Mouse (Mus musculus) adrenal gland, postnatal 4 days (tissue): Measurements from ENCODE around the gene Ttll12. TPM values are rescaled to one million over a fixed set of nuclear protein-coding genes. Genes with fewer than 3 reads are reported as not detected.

Experiments
- DNase-seq, 2 experiments: peaks; one replicate each; pipeline ENCODE4 v3.0.0; 2021 to 2022; ENCODE audit warnings: low spot score in 2 of 2, mixed read lengths in 2 of 2
- long read RNA-seq, 2 experiments: library from polyadenylated mRNA; stranded (forward); transcript quantifications; one replicate each; pipeline ENCODE4 v2.0.0; 2021
- total RNA-seq, 2 experiments: library from RNA; stranded (reverse); gene quantifications; 2 replicates each; pipeline ENCODE4 v1.2.3; 2021

The Ttll12 gene
- 10 to 100 TPM; 26.1 to 26.8 TPM for total RNA-seq
- long read RNA-seq, experiment 1, transcript Ttll12-201 (14 exons, 3,774 nt), result major isoform, 36 of 50 reads
- long read RNA-seq, experiment 1, partial matches to known transcripts, result 5 of 50 reads
- long read RNA-seq, experiment 1, other reads (novel, unspliced or antisense), result 9 of 50 reads
- long read RNA-seq, experiment 2, transcript Ttll12-201 (14 exons, 3,774 nt), result major isoform, 50 of 63 reads
- long read RNA-seq, experiment 2, partial matches to known transcripts, result 8 of 63 reads
- long read RNA-seq, experiment 2, other reads (novel, unspliced or antisense), result 5 of 63 reads

- DNase-seq, result peak; percentile 85 to 88
These were observed at the start of gene Ttll12 for GRCm38 (mm10) chr15:83594513-83595363. TSS of gene Ttll12 (minus strand) at chr15:83595157.

DNA sequence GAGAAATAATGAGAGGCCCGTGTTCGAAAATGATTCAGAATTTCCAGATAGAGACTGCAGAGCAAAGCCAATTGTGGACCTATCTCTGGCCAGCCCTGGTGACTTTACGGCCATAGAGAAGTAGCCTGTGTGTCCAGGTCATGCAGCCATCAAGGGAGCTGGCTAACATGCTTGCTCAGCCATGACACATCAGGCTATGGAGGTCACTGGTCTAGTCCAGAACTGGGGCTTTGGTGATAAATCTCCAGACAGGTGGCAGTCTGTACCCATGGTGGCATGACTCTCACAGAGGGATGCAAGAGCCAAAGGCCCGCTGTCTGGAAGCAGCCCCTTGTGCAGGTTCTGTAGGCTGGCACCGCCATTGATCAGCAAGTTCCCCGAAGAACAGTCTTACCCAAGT lies 47.6 kb upstream of the Ttll12 start:
- no peak for DNase-seq

- DNase-seq, result no peak
These were observed 45.3 kb upstream of the Ttll12 start for GRCm38 (mm10) chr15:83640208-83640607.

GRCm38 (mm10) chr15:83639160-83639559 lies 44.2 kb upstream of the Ttll12 start:
- DNase-seq, result no peak

DNA sequence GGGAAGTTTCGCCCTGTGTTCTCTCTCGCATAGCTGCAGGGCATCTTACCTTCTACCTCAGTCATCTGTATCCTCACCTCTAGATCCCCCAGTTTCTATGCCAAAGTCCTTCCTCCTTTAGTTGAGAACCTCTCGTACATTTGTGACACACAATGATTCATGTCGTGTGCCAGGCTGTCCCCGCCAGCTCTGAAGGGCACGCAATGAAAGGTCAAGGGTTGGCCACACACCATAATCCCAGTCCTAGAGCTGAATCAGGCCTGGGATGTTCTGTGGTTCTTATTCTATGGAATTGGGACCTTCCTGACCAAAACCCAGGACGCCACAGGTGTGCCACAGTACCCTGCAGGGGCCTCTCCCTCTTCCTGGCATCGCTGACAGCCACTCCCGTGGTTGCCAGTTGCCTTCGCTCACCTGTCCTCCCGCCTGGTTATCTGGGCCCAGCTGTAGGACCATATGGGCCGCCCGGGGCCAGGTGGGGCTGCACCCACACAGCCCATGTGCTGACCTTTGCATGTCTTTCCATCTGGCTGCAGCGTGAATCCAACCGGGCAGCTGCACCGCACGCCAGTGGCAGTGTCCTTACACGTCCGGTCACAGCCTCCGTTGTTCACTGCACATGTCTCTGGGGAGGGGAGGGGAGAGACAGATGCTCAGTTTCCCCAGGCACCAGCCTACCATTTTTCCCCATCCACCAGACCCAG lies 43.4 kb upstream of the Ttll12 start:
- no peak for DNase-seq

DNA sequence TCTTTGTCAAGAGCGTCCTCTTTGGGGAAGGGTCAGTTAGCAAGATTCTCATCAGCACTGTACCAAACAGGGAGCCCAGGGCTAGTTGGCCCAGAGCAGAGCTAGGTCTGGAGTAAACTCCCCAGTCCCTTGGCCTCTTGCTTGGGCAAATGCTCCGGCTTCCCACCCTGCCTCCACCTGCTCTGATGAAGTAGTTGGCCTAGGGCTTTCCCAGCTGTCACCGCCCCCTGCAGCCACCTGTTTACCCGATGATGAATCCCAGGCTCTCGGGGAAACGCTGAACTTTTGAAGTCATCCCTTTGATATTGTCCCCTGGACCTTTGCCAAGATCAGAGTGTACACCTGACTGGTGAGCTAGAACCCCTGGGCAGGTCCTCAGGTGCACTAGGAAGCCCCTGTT lies 41.8 kb upstream of the Ttll12 start:
- no peak for DNase-seq

DNA sequence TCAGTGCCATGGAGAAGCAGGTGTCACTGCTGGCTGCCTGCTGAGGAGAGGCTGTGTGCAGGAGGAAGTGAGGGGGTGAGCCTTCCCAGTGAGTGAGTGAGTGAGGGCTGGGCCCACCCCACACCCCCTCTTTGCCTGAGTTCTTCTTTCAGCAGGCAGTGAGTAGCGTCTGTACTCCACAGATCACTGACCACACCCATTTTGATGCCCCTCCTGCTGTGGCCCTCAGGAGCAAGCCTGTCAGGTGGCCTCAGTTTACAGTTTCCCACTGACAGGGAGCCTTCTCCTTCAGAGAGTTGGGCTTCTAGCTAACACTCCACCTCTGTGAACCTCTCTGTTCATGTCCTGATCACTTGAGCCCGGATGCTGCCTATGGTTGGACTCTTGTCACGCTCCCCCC lies 40.3 kb upstream of the Ttll12 start:
- no peak for DNase-seq

- DNase-seq, result no peak
These were observed 39.1 kb upstream of the Ttll12 start for GRCm38 (mm10) chr15:83634076-83634475.

- no peak for DNase-seq
These were observed 36.1 kb upstream of the Ttll12 start for GRCm38 (mm10) chr15:83631071-83631470.

- DNase-seq, result no peak
These were observed 34.8 kb upstream of the Ttll12 start for GRCm38 (mm10) chr15:83629716-83630115.

- DNase-seq, result no peak
These were observed 31.2 kb upstream of the Ttll12 start for GRCm38 (mm10) chr15:83626142-83626645.

DNA sequence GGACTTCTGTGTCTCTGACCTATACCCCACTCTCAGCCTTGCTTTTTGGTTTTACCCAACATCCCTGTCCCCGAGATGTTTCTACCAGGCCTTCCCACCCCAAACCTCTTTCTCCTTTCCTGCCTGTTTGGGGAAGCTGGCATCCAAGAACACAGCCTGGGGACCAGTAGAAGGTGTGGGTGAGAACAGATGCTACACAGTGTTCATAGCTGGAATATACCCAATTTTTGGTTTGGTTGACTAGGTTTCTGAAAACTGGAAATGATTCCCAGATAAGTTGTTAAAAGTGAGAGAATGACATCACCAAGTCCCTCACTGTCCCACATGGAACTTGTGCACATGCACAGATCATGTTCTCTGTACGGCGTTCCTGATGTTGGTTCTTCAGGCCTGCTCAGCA lies 20.3 kb upstream of the Ttll12 start:
- no peak for DNase-seq

GRCm38 (mm10) chr15:83607115-83607802 lies 12.3 kb upstream of the Ttll12 start:
- peak in 1 of 2 experiments; percentile 56 for DNase-seq

GRCm38 (mm10) chr15:83606700-83607099 lies 11.7 kb upstream of the Ttll12 start:
- DNase-seq, result no peak

- no peak for DNase-seq
These were observed 11.3 kb upstream of the Ttll12 start for GRCm38 (mm10) chr15:83606216-83606615.

DNA sequence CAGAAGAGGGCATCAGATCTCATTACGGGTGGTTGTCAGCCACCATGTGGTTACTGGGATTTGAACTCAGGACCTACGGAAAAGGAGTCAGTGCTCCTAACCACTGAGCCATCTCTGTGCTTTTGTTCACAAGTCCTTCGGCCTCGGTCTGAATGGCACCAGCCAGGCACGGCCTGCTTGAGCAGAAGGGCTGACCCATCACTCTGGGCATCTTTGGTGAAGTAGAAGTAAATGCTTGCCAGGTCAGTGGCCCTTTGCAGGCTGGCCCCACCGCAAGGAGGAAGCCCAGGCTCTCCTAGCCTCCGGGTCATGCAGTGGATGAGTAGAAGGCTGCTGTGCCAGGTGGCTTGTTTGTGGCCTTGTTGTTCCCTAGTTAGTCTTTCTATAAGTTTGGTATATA lies 8.5 kb upstream of the Ttll12 start:
- DNase-seq, result no peak

GRCm38 (mm10) chr15:83603046-83603396 lies 8.1 kb upstream of the Ttll12 start:
- DNase-seq, result no peak

DNA sequence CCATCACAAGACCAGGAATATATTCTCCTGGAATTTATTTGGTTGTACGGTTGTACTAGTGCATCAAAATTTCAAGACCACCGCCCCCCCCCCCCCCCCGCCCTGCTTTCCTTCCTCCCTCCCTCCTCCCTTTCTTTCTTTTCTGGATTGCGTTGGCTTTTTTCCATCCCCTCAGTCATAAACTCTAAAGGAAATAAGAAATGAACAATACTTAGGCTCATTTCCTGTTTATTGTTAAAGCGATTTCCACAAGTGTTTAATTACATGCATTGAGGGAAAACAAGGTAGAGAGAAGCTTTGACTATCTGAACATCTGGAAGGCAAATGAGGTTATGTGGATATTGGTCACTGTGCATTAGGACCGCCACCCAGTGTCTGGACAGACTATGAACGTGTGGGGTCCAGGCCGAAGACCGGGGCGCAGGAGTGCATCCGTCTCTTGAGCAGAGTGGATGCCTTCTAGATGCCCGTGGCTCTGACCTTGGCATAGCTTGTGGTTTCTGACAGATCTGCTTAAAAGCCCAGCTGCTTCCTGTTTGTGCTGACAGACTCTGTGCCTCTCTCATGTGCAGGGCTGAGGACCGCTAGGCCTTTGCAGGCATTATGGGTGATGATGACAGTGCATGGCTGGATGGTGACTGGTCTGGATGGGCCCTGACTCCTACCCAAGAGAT lies 7.6 kb upstream of the Ttll12 start:
- DNase-seq, result no peak

DNA sequence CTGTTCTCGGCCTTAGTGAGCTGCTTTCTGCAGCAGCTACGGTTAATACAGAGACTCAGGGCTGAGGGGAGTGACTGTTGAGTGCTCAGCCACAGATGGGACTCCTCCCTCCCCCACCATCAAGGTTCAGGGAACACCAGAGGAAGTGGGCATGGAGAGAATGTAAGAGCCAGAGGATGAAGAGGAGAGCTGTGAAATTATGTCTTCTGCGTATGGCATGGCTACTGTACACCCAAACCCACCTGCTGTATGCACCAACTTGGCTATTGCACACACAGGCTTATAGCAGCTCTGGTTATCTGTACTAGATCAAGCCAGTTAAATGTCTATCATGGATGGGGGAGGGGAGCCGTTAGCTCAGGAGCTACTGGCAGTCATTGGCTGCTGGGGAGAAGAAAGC lies 6.2 kb upstream of the Ttll12 start:
- DNase-seq, result no peak

DNA sequence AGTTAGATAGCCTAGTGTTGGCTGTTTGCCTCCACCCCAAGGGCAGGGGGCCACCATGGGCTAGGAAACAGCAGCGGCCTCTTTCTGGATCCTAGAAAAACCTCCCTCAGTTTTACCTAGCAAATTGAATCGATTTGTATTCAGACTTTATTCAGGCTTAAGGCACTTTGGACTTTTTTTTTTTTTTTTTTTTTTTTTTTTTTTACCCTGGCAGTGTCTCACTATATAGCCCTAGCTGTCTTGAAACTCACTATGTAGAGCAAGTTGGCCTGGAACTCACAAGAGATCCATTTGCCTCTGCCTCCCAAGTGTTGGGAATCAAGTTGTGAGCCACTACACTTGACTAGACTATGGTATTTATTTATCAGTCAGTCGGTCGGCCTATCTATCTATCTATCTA lies 1.9 kb upstream of the Ttll12 start:
- no peak for DNase-seq

GRCm38 (mm10) chr15:83595364-83595711 lies 381 bp upstream of the Ttll12 start:
- no peak for DNase-seq
